26 mouse cellular contexts compared by ENCODE assay signal in the genomic region with DNA sequence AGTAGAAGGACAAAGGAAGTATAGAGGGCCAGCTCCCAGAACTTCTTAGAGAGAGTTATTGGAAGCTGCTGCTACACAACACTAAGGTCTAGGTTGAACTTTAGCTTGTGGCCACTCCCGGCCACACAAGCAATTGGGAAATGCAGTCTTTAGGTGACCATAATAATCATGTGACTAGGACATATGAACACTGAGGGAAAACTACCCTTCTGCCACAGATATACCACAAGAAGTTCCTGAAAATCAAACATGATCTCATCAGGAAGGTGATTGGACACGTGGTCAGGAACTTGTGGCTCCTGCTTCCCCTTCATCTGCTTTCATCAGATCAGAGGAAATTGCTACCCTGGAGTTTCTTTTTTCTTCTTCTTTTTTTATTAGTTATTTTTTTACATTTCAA.
DNase-seq lines count a peak whose midpoint lies in the region; ATAC-seq and TF ChIP-seq lines count a peak whose summit lies in the region.
"Had no signal": no experiment of that assay in that cellular context is flagged by ENCODE, and none has a peak within 500 bp of the region (broad histone marks: within the 10 kb centered on the region; RNA-seq: fewer than 3 reads in every experiment).

No protein-coding gene starts in this region.

- H3K27me3 ChIP-seq in MEL (ENCODE audit: control insufficient read depth in 1 of 2, insufficient read depth in 2 of 2, low read length in 2 of 2): peaks cover under 1 to 3% of the 10 kb centered on the region in 2 experiments; a peak in 2 of 4 replicates
- H3K27me3 ChIP-seq: embryonic facial prominence, embryonic 15.5 days; forebrain, embryonic 15.5 days; heart, embryonic 15.5 days; hindbrain, embryonic 15.5 days had no signal

- H3K36me3 ChIP-seq in MEL (ENCODE audit: control insufficient read depth in 1 of 2, insufficient read depth in 2 of 2, low read length in 2 of 2): no peaks in the 10 kb centered on the region
- H3K36me3 ChIP-seq in macrophage (ENCODE audit: inconsistent target): no peaks in the 10 kb centered on the region
- H3K36me3 ChIP-seq: embryonic facial prominence, embryonic 15.5 days; forebrain, embryonic 10.5 days; forebrain, embryonic 15.5 days; G1E; heart, embryonic 15.5 days; hindbrain, embryonic 15.5 days had no signal

- intact Hi-C loops in left cerebral cortex, postnatal 36 days (cut with DNase I): no loop called here

- no peak for TF ChIP-seq POLR2A in MEL (IDR thresholded peaks at IDR 0.05; ENCODE audit: control insufficient read depth in 1 of 2, insufficient read depth in 1 of 2, low read depth in 1 of 2, low read length in 2 of 2, poor library complexity in 1 of 2)

- peak; percentile 67 to 71 for ATAC-seq in hematopoietic stem cell, adult 5-6 weeks (replicated peaks in 1 of 2; ENCODE audit: insufficient read depth in 1 of 2, low FRiP score in 2 of 2, low TSS enrichment in 1 of 2, low read depth in 1 of 2, poor library complexity in 2 of 2, severe bottlenecking in 2 of 2)
- ATAC-seq in inflammation-experienced regulatory T-cells, adult 6 months: no peak
- ATAC-seq: activated CD4-positive, CD25-positive, alpha-beta regulatory T cell, adult 4 months; CD4-positive, CD25-positive, alpha-beta regulatory T cell, adult 4 months; forebrain, embryonic 15.5 days; Patski had no signal

- TF ChIP-seq RAD21 in MEL (IDR thresholded peaks at IDR 0.05; ENCODE audit: low read depth, low read length): no peak

- no peak for TF ChIP-seq EP300 in MEL (IDR thresholded peaks at IDR 0.05; ENCODE audit: low read depth in 1 of 2, low read length in 2 of 2)

- DNase-seq in 416B (ENCODE audit: low read depth) (peak; percentile 94), MEL (ENCODE audit: low read depth, low spot score) (no peak)
- DNase-seq in adrenal gland, postnatal 14 days: no peak
- DNase-seq in cerebellum, postnatal 14 days: no peak
- DNase-seq in left cerebral cortex, postnatal 36 days (ENCODE audit: low spot score in 2 of 2): no peak
- DNase-seq: adrenal gland, postnatal 25 days; B cell, adult 2 months; cerebellum, adult 11 months; cerebellum, adult 8-10 months; cerebellum, postnatal 36 days; embryo, embryonic 11 days; gastrocnemius, postnatal 36 days; heart, adult 2 months had no signal

- no peak for TF ChIP-seq CTCF in MEL (IDR thresholded peaks at IDR 0.05 in 2 of 3, conservative IDR thresholded peaks at IDR 0.05 in 1 of 3; ENCODE audit: control insufficient read depth in 1 of 3, insufficient read depth in 1 of 3, low read depth in 2 of 3, low read length in 3 of 3, poor library complexity in 1 of 3, severe bottlenecking in 1 of 3)

- H3K79me2 ChIP-seq in MEL (ENCODE audit: control insufficient read depth, insufficient read depth, low read length, poor library complexity) (no peaks in the 10 kb centered on the region), macrophage (ENCODE audit: inconsistent target) (no peaks in the 10 kb centered on the region)

- H3K4me3 ChIP-seq in MEL (ENCODE audit: control insufficient read depth in 1 of 2, insufficient read depth in 1 of 2, low read depth in 2 of 2, low read length in 2 of 2): no peak overlapping the region
- H3K4me3 ChIP-seq in macrophage (ENCODE audit: inconsistent target): no peak overlapping the region
- H3K4me3 ChIP-seq: embryonic facial prominence, embryonic 15.5 days; erythroblast, embryonic 14.5 days; forebrain, embryonic 10.5 days; forebrain, embryonic 15.5 days; heart, adult 2 months; heart, embryonic 15.5 days; hindbrain, embryonic 15.5 days had no signal

- no peaks in the 10 kb centered on the region for H3K9me3 ChIP-seq in MEL (replicated peaks; ENCODE audit: insufficient read depth, low read length)
- H3K9me3 ChIP-seq: embryonic facial prominence, embryonic 15.5 days; forebrain, embryonic 10.5 days; forebrain, embryonic 15.5 days; G1E; heart, embryonic 15.5 days; hindbrain, embryonic 15.5 days had no signal

- no peak overlapping the region for H3K9ac ChIP-seq in MEL (ENCODE audit: control insufficient read depth, low read depth, low read length, poor library complexity, severe bottlenecking)
- H3K9ac ChIP-seq: embryonic facial prominence, embryonic 15.5 days; forebrain, embryonic 15.5 days; heart, embryonic 15.5 days; hindbrain, embryonic 15.5 days had no signal

- 0% methylated on average over 2 of the region's 2 CpGs for WGBS in macrophage (ENCODE audit: missing documents)

- H3K27ac ChIP-seq in MEL (ENCODE audit: control insufficient read depth, low read depth, low read length): no peak overlapping the region
- H3K27ac ChIP-seq in macrophage: peak overlapping the region; percentile 89
- H3K27ac ChIP-seq: embryonic facial prominence, embryonic 15.5 days; forebrain, embryonic 10.5 days; forebrain, embryonic 15.5 days; heart, adult 2 months; heart, embryonic 15.5 days; hindbrain, embryonic 15.5 days had no signal

- no peaks in the 10 kb centered on the region for H3K4me1 ChIP-seq in MEL (ENCODE audit: control insufficient read depth in 1 of 2, insufficient read depth in 2 of 2, low read length in 2 of 2)
- H3K4me1 ChIP-seq: embryonic facial prominence, embryonic 15.5 days; forebrain, embryonic 10.5 days; forebrain, embryonic 15.5 days; heart, embryonic 15.5 days; hindbrain, embryonic 15.5 days had no signal

TF ChIP-seq in MEL, 35 proteins besides CTCF, POLR2A, EP300 and RAD21:
- TF ChIP-seq USF1 (IDR thresholded peaks at IDR 0.05; ENCODE audit: low read depth, low read length) (peak; percentile 76), TAL1 (IDR thresholded peaks at IDR 0.05; ENCODE audit: low read length) (no peak), NRF1 (IDR thresholded peaks at IDR 0.05; ENCODE audit: insufficient read depth, low read depth, low read length, poor library complexity, severe bottlenecking) (no peak)
